Mouse (Mus musculus) intestine, embryonic 15.5 days (tissue): ENCODE data around the gene Myl10. TPM values are rescaled to one million over a fixed set of nuclear protein-coding genes. Genes with fewer than 3 reads are reported as not detected.
"Not testable (repeated sequence)": the region's sequence is repeated elsewhere in the genome, so short reads cannot be mapped to it uniquely, and the experiment has no call there.

Experiments
- ATAC-seq: fragments of 200-750 bp; cut with Nextera tagmentation; 2 replicates; pipeline ENCODE4 v1.8.0; 2017; ENCODE audit warnings: moderate TSS enrichment, moderate library complexity
- H3K27ac ChIP-seq: fragments of 300-500 bp; sonication (generic); 2 replicates; pipeline ENCODE4 v1.5.1; 2015; ENCODE audit warnings: mild to moderate bottlenecking, inconsistent platforms
- H3K27me3 ChIP-seq: fragments of 300-500 bp; sonication (generic); replicated peaks from 2 replicates; pipeline ENCODE4 v1.6.1; 2015; ENCODE audit warnings: inconsistent platforms
- H3K36me3 ChIP-seq: fragments of 300-500 bp; sonication (generic); 2 replicates; pipeline ENCODE4 v1.6.1; 2015; ENCODE audit warnings: inconsistent platforms
- H3K4me1 ChIP-seq: fragments of 300-500 bp; sonication (generic); replicated peaks from 2 replicates; pipeline ENCODE4 v1.6.1; 2015; ENCODE audit warnings: inconsistent platforms
- H3K4me2 ChIP-seq: fragments of 300-500 bp; sonication (generic); replicated peaks from 2 replicates; pipeline ENCODE4 v1.6.1; 2015; ENCODE audit warnings: mild to moderate bottlenecking, inconsistent platforms
- H3K4me3 ChIP-seq: fragments of 300-500 bp; sonication (generic); replicated peaks from 2 replicates; pipeline ENCODE4 v1.5.1; 2015; ENCODE audit warnings: inconsistent platforms
- H3K9ac ChIP-seq: fragments of 300-500 bp; sonication (generic); 2 replicates; pipeline ENCODE4 v1.6.1; 2015; ENCODE audit warnings: inconsistent platforms
- H3K9me3 ChIP-seq: fragments of 300-500 bp; sonication (generic); 2 replicates; pipeline ENCODE4 v1.6.1; 2016; ENCODE audit warnings: inconsistent platforms
- WGBS: fragments of 180-500 bp; shearing (Covaris S2); methylation state at CpG from one replicate; pipeline ENCODE4 v1.1.7; 2015; 5-methylcytosine and 5-hydroxymethylcytosine counted together
- polyA plus RNA-seq: library from polyadenylated mRNA; unstranded; fragments of >200 nt; fragmentation: Nextera tagmentation; extraction: Ambion mirVana; gene quantifications from 2 replicates; pipeline ENCODE4 v1.2.1, GENCODE M21; 2015

The Myl10 gene
- polyA plus RNA-seq, 1 experiment from 2014 or later: not detected

- H3K4me2 ChIP-seq: no peak overlapping the region
- 41% methylated on average over 4 of the region's 4 CpGs for WGBS
- H3K36me3 ChIP-seq: no peaks in the 10 kb centered on the region
- H3K27ac ChIP-seq: no peak overlapping the region
- H3K9ac ChIP-seq: no peak overlapping the region
- 0 out of 2 replicates have a peak, but pooled peaks cover 3% of the 10 kb centered on the region for H3K27me3 ChIP-seq
- 0 out of 2 replicates have a peak, but pooled peaks cover 8% of the 10 kb centered on the region for H3K4me1 ChIP-seq
- no peaks in the 10 kb centered on the region for H3K9me3 ChIP-seq
- no peak overlapping the region for H3K4me3 ChIP-seq
- ATAC-seq: peak; percentile 50
These were observed 17.8 kb downstream of the Myl10 start for GRCm38 (mm10) chr5:136710742-136711141.

GRCm38 (mm10) chr5:136714232-136714875 is 21.4 kb downstream of the Myl10 start:
- Histone ChIP-seq H3K9ac (no peak overlapping the region), H3K27ac (no peak overlapping the region), H3K27me3 (0 out of 2 replicates have a peak, but pooled peaks cover 3% of the 10 kb centered on the region), H3K4me1 (0 out of 2 replicates have a peak, but pooled peaks cover 8% of the 10 kb centered on the region), H3K36me3 (no peaks in the 10 kb centered on the region), H3K9me3 (no peaks in the 10 kb centered on the region), H3K4me2 (peak overlapping the region; percentile 45), H3K4me3 (peak overlapping the region; percentile 6; the same call in 1 of the 2 replicates)
- 31% methylated on average over 32 of the region's 32 CpGs for WGBS
- ATAC-seq: no peak; the same call in 1 of the 2 replicates

GRCm38 (mm10) chr5:136714879-136715278 is 21.9 kb downstream of the Myl10 start:
- H3K4me1 ChIP-seq: 0 out of 2 replicates have a peak, but pooled peaks cover 8% of the 10 kb centered on the region
- no peak for ATAC-seq
- no peaks in the 10 kb centered on the region for H3K36me3 ChIP-seq
- peak overlapping the region; percentile 45 for H3K4me2 ChIP-seq
- peak overlapping the region; percentile 6; the same call in 1 of the 2 replicates for H3K4me3 ChIP-seq
- WGBS: 31% methylated on average over 11 of the region's 11 CpGs
- no peak overlapping the region for H3K27ac ChIP-seq
- no peak overlapping the region for H3K9ac ChIP-seq
- H3K27me3 ChIP-seq: 0 out of 2 replicates have a peak, but pooled peaks cover 3% of the 10 kb centered on the region
- H3K9me3 ChIP-seq: no peaks in the 10 kb centered on the region

DNA sequence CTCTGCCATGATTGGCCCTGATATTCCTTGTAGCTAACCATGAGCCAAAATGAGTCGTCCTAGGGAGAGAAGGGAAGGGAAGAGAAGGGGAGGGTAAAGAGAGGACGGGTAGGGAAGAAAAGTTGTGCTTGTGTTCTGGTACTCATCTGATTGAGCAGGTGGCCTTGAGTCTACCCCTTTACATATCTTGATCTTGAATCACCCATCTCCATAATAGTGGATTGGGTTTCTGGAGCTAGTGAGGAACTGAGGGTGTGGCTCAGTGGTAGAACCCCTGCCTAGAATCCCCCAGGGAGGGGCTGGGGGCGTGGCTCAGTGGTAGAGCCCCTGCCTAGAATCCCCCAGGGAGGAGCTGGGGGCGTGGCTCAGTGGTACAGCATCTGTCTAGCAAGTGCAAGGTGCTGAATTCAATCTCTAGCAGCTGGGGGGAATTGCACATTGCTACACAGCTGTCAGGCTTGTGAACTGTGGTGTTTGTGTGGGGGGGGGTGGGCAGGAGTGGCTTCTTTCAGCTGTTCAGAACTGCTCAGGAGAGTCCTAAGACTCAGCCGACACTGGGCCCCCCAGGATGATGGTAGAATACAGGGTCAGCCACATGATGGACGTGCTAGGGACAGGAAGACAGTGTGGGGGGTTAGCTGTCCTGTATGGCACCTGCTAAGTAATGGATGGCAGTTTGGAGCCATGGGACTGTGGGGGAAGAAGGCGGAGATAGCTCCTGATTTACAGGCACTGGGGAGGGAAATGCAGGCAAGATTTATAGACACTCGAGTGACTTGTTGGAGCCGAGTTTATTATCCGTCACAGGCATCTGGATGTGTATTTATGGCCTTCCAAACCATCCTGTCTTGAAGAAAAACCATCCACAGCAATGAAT is 24.0 kb downstream of the Myl10 start:
- Histone ChIP-seq H3K4me1 (0 out of 2 replicates have a peak, but pooled peaks cover 4% of the 10 kb centered on the region), H3K27me3 (0 out of 2 replicates have a peak, but pooled peaks cover 3% of the 10 kb centered on the region), H3K9me3 (no peaks in the 10 kb centered on the region), H3K36me3 (no peaks in the 10 kb centered on the region), H3K27ac (no peak overlapping the region), H3K4me2 (no peak overlapping the region), H3K9ac (no peak overlapping the region), H3K4me3 (no peak overlapping the region)
- ATAC-seq: no peak
- WGBS: 49% methylated on average over 10 of the region's 10 CpGs

DNA sequence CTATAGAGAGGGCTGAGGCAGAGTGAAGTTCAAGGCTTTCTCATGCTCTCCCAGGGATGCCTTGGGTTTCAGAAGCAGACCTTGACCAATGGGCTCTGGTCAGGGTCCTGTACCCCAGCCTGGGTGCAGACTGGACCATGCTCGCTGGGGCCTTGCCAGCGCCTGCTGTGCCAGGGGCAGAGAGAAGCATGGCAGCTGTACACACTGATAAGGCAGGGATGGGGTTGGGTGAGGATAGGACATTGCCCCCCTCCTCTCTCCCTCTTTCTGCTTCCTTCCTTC is 24.6 kb downstream of the Myl10 start:
- H3K9me3 ChIP-seq: no peaks in the 10 kb centered on the region
- no peak for ATAC-seq
- 0 out of 2 replicates have a peak, but pooled peaks cover 4% of the 10 kb centered on the region for H3K4me1 ChIP-seq
- 0 out of 2 replicates have a peak, but pooled peaks cover 3% of the 10 kb centered on the region for H3K27me3 ChIP-seq
- no peaks in the 10 kb centered on the region for H3K36me3 ChIP-seq
- no peak overlapping the region for H3K9ac ChIP-seq
- H3K4me3 ChIP-seq: no peak overlapping the region
- H3K4me2 ChIP-seq: no peak overlapping the region
- H3K27ac ChIP-seq: no peak overlapping the region
- WGBS: 78% methylated on average over 2 of the region's 2 CpGs

DNA sequence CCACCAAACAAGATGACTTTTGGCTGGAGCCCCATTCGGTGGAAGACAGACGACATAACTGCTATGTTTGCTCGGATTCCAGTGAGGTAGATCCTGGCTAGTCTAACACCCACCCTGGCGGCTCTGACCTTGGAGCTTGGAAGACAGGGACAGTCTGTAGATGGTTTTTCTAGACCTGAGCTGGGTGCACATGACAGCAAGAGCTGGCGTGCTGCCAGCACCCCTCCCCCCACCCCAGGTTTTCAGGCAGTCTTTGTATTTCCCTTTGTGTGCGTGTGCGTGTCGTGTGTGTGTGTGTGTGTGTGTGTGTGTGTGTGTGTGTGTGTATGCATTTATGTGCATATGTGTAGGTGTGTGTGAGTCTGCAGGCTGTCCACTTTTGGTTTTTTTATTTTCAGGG is 25.7 kb downstream of the Myl10 start:
- Histone ChIP-seq H3K4me1 (0 out of 2 replicates have a peak, but pooled peaks cover 4% of the 10 kb centered on the region), H3K27me3 (0 out of 2 replicates have a peak, but pooled peaks cover 3% of the 10 kb centered on the region), H3K4me2 (no peak overlapping the region), H3K4me3 (no peak overlapping the region), H3K27ac (no peak overlapping the region), H3K36me3 (no peaks in the 10 kb centered on the region), H3K9me3 (no peaks in the 10 kb centered on the region), H3K9ac (no peak overlapping the region)
- WGBS: 61% methylated on average over 8 of the region's 8 CpGs
- ATAC-seq: no peak

DNA sequence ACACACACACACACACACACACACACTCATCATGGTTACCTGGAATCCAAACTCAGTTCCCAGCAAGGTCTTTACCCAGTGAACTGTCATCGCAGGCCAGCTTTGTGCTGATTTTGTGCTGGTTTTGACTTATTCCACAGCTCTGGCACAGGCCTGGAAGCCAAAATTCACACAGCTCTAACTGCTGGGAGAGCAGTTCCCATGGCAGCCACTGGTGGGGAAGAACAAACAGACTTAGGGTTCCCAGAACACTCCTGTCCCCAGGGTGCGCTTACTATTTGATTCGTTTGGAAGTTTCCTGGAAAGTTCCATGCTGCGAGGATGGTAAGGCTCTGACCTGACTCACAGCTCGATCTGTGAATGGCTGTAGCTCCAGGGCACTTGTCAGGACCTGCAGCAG is 28.6 kb downstream of the Myl10 start:
- no peak overlapping the region for H3K27ac ChIP-seq
- no peak overlapping the region for H3K9ac ChIP-seq
- no peak overlapping the region for H3K4me2 ChIP-seq
- no peaks in the 10 kb centered on the region for H3K9me3 ChIP-seq
- H3K36me3 ChIP-seq: no peaks in the 10 kb centered on the region
- H3K4me3 ChIP-seq: no peak overlapping the region
- H3K27me3 ChIP-seq: no peaks in the 10 kb centered on the region
- 71% methylated on average over 5 of the region's 5 CpGs for WGBS
- no peaks in the 10 kb centered on the region for H3K4me1 ChIP-seq
- ATAC-seq: no peak

DNA sequence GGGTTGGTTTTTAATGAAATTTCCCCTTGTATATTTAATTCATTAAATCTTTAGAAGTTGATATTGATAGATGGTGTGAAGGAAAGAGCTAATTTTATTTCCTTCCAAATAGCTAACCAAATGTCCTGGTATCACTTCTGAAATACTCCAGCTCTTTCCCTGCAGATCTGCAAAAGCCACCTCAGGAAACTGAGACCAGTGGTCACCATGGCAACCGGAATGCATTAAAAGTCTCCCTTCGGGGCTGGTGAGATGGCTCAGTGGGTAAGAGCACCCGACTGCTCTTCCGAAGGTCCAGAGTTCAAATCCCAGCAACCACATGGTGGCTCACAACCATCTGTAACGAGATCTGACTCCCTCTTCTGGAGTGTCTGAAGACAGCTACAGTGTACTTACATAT is 33.3 kb downstream of the Myl10 start:
- not testable (repeated sequence) for H3K4me1 ChIP-seq, H3K9me3 ChIP-seq, H3K9ac ChIP-seq, H3K27me3 ChIP-seq, H3K4me2 ChIP-seq, H3K36me3 ChIP-seq, H3K4me3 ChIP-seq, ATAC-seq, H3K27ac ChIP-seq
- 81% methylated on average over 5 of the region's 5 CpGs for WGBS

GRCm38 (mm10) chr5:136738918-136739317 is 46.0 kb downstream of the Myl10 start:
- no peak for ATAC-seq
- H3K4me3 ChIP-seq: no peak overlapping the region
- no peaks in the 10 kb centered on the region for H3K27me3 ChIP-seq
- H3K4me2 ChIP-seq: no peak overlapping the region
- H3K9ac ChIP-seq: no peak overlapping the region
- no peaks in the 10 kb centered on the region for H3K4me1 ChIP-seq
- no peak overlapping the region for H3K27ac ChIP-seq
- WGBS: 69% methylated on average over 6 of the region's 6 CpGs
- H3K9me3 ChIP-seq: no peaks in the 10 kb centered on the region
- H3K36me3 ChIP-seq: no peaks in the 10 kb centered on the region

DNA sequence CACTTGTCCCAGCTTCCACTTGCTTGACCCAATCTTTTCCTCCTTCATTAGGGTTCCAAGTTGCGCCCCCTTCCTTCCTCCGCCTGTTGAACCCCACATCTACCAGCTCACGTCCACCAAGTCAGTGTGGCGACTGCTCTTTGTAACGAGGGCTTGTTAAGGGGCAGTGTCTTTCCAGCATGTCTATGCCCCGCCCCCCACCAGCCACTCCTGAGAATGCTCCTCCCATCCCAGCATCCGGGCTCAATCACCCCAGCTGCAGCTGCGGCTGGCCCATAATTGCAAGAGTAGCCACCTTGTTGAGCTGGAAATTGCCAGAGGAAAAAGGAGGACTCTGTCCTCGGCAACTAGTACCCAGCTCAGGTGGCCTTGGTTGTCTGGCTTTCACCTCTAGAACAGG is 53.6 kb downstream of the Myl10 start:
- no peaks in the 10 kb centered on the region for H3K4me1 ChIP-seq
- 79% methylated on average over 9 of the region's 9 CpGs for WGBS
- no peak overlapping the region for H3K27ac ChIP-seq
- H3K27me3 ChIP-seq: no peaks in the 10 kb centered on the region
- no peak overlapping the region for H3K9ac ChIP-seq
- ATAC-seq: no peak
- H3K9me3 ChIP-seq: 0 out of 2 replicates have a peak, but pooled peaks cover 5% of the 10 kb centered on the region
- H3K36me3 ChIP-seq: no peaks in the 10 kb centered on the region; the same call in 1 of the 2 replicates
- no peak overlapping the region for H3K4me3 ChIP-seq
- no peak overlapping the region for H3K4me2 ChIP-seq
